Mouse (Mus musculus) hindbrain, embryonic 12.5 days (tissue): ENCODE results near the gene Supv3l1. TPM values are rescaled to one million over a fixed set of nuclear protein-coding genes. Genes with fewer than 3 reads are reported as not detected.
"Not testable (repeated sequence)": the region's sequence is repeated elsewhere in the genome, so short reads cannot be mapped to it uniquely, and the experiment has no call there.

Experiments used
- ATAC-seq: fragments of 200-750 bp; cut with Nextera tagmentation; 2 replicates; pipeline ENCODE4 v1.8.0; 2017; ENCODE audit warnings: moderate TSS enrichment; ENCODE audit not compliant: low FRiP score
- H3K27ac ChIP-seq: fragments of 300-500 bp; sonication (generic); 2 replicates; pipeline ENCODE4 v1.5.1; 2016; ENCODE audit warnings: mild to moderate bottlenecking
- H3K27me3 ChIP-seq: fragments of 300-500 bp; sonication (generic); 2 replicates; pipeline ENCODE4 v1.6.1; 2016; ENCODE audit warnings: mild to moderate bottlenecking
- H3K36me3 ChIP-seq: fragments of 300-500 bp; sonication (generic); 2 replicates; pipeline ENCODE4 v1.6.1; 2016; ENCODE audit warnings: mild to moderate bottlenecking
- H3K4me1 ChIP-seq: fragments of 300-500 bp; sonication (generic); 2 replicates; pipeline ENCODE4 v1.6.1; 2016
- H3K4me2 ChIP-seq: fragments of 300-500 bp; sonication (generic); replicated peaks from 2 replicates; pipeline ENCODE4 v1.6.1; 2016; ENCODE audit warnings: mild to moderate bottlenecking
- H3K4me3 ChIP-seq: fragments of 300-500 bp; sonication (generic); 2 replicates; pipeline ENCODE4 v1.5.1; 2016; ENCODE audit warnings: mild to moderate bottlenecking
- H3K9ac ChIP-seq: fragments of 300-500 bp; sonication (generic); 2 replicates; pipeline ENCODE4 v1.6.1; 2016; ENCODE audit warnings: mild to moderate bottlenecking, moderate library complexity
- H3K9me3 ChIP-seq: fragments of 300-500 bp; sonication (generic); replicated peaks from 2 replicates; pipeline ENCODE4 v1.6.1; 2016; ENCODE audit warnings: mild to moderate bottlenecking
- WGBS: fragments of 180-500 bp; shearing (Covaris S2); methylation state at CpG from one replicate; pipeline ENCODE4 v1.1.7; 2016; 5-methylcytosine and 5-hydroxymethylcytosine counted together
- polyA plus RNA-seq: library from polyadenylated mRNA; unstranded; fragments of >200 nt; fragmentation: Nextera tagmentation; extraction: Ambion mirVana; gene quantifications from 2 replicates; pipeline ENCODE4 v1.2.1, GENCODE M21; 2016

The Supv3l1 gene
- polyA plus RNA-seq, 1 experiment from 2014 or later: 24.3 TPM

DNA sequence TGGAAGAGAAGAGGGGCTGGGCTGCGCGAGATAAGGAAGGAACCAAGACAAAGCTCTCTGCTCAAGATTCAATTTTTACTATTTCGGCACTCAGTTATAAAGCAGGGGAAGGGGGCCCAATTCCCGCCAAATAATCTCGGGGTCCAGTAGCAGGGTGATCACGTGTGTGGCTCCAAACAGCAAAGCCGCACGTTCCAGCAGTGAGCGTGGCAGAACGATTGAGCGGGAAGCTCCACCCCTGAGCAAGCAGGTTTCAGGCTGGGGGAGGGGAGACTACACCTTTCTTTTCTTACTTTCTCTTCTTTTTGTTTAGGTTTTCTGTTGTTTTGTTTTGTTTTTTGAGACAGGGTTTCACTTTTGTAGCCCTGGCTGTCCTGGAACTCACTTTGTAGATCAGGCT lies 2.5 kb upstream of the Supv3l1 start:
- ATAC-seq, H3K4me3 ChIP-seq, H3K9ac ChIP-seq, H3K27ac ChIP-seq, H3K4me2 ChIP-seq, H3K9me3 ChIP-seq, H3K27me3 ChIP-seq: not testable (repeated sequence)
- H3K4me1 ChIP-seq: peaks cover 20% of the 10 kb centered on the region
- WGBS: 72% methylated on average over 11 of the region's 11 CpGs
- H3K36me3 ChIP-seq: peaks cover 22% of the 10 kb centered on the region

DNA sequence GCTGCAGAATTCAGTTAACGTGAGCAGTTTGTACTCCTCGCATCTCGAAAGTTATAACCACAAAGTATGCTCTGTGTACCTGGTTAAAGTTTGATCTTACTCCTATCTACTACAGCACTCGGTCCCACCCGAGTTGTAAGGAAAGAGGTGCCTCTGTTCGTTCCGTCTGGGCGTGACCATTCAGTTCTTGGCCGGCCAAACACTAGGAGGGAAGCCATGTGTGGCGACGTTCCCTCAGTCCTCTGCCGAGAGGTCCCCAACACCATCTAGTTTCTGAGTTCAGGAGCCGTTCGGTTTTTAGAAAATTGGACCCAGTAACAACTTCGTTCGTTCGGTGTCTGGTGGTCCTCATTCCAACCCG lies 722 bp upstream of the Supv3l1 start:
- peak overlapping the region; percentile 77 for H3K4me2 ChIP-seq
- peak overlapping the region; percentile 95 for H3K9ac ChIP-seq
- peak overlapping the region; percentile 87 for H3K4me3 ChIP-seq
- H3K27me3 ChIP-seq: no peaks in the 10 kb centered on the region
- peak; percentile 33 for ATAC-seq
- peaks cover 23% of the 10 kb centered on the region for H3K36me3 ChIP-seq
- H3K27ac ChIP-seq: peak overlapping the region; percentile 78; the same call in 1 of the 2 replicates
- no peaks in the 10 kb centered on the region for H3K9me3 ChIP-seq
- 39% methylated on average over 18 of the region's 18 CpGs for WGBS
- peaks cover 20% of the 10 kb centered on the region for H3K4me1 ChIP-seq

- H3K27ac ChIP-seq: no peak overlapping the region
- H3K4me2 ChIP-seq: no peak overlapping the region
- peaks cover 74% of the 10 kb centered on the region for H3K36me3 ChIP-seq
- H3K9me3 ChIP-seq: no peaks in the 10 kb centered on the region
- no peak for ATAC-seq
- no peaks in the 10 kb centered on the region for H3K4me1 ChIP-seq
- 95% methylated on average over 5 of the region's 5 CpGs for WGBS
- no peak overlapping the region for H3K9ac ChIP-seq
- H3K4me3 ChIP-seq: no peak overlapping the region
- no peaks in the 10 kb centered on the region for H3K27me3 ChIP-seq
These were observed 19.1 kb downstream of the Supv3l1 start for GRCm38 (mm10) chr10:62430427-62430826.

DNA sequence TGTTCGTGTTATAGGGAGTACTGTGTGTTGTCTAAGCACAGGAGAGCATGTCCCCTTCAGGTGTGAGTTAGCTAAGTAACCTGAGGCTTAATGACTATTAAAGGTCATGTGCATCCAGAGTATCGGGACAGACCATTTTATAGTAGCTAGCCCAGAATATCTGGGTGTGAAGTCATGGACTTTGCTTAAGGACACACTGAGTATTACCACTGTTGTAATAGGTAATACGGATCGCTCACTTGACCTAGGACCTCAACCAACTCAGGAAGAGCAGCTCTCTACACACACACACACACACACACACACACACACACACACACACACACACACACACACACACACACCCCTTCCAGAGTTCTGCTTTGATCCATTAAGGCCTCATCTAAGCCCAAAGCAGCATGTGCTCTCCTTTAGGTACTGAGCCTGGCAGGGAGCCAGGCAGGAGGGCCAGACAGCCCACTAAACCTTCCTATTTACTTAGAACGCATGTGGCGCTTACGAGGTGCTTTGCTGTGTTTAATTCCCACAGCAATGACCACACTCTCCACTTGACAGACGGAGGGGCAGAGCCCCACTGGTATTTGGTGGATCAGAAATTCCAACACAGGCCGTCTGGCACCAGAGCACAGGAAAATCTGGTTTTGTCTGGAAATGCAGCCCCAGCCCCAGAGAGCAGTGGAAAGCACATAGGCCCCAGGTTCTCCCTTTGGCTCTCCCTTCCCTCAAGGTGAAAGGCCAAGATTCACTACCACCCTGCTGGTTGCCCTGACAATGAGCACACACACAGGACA lies 24.3 kb downstream of the Supv3l1 start:
- H3K9me3 ChIP-seq: no peaks in the 10 kb centered on the region
- H3K4me2 ChIP-seq: no peak overlapping the region
- H3K4me3 ChIP-seq: no peak overlapping the region
- no peaks in the 10 kb centered on the region for H3K4me1 ChIP-seq
- H3K27ac ChIP-seq: peak overlapping the region; percentile 30; the same call in 1 of the 2 replicates
- H3K36me3 ChIP-seq: peaks cover 27% of the 10 kb centered on the region
- WGBS: 53% methylated on average over 9 of the region's 9 CpGs
- H3K27me3 ChIP-seq: no peaks in the 10 kb centered on the region
- no peak overlapping the region for H3K9ac ChIP-seq
- no peak for ATAC-seq

GRCm38 (mm10) chr10:62422255-62422654 lies 27.3 kb downstream of the Supv3l1 start, which contains the start of gene Hkdc1:
Gene Hkdc1, minus strand, starts transcription at chr10:62422491.
- no peak within 1 kb of the TSS for H3K4me3 ChIP-seq
- 49% methylated on average over 15 of the region's 15 CpGs for WGBS
- H3K4me2 ChIP-seq: no peak within 1 kb of the TSS
- no peak for ATAC-seq
- no peak within 1 kb of the TSS for H3K9ac ChIP-seq
- no peaks in the 10 kb centered on the region for H3K9me3 ChIP-seq
- no peaks in the 10 kb centered on the region for H3K36me3 ChIP-seq
- H3K27me3 ChIP-seq: peaks cover 3% of the 10 kb centered on the region; the same call in 1 of the 2 replicates
- peaks cover 4% of the 10 kb centered on the region; the same call in 1 of the 2 replicates for H3K4me1 ChIP-seq
- H3K27ac ChIP-seq: no peak within 1 kb of the TSS

GRCm38 (mm10) chr10:62421127-62421526 lies 28.4 kb downstream of the Supv3l1 start:
- Histone ChIP-seq H3K4me2 (no peak overlapping the region), H3K9ac (no peak overlapping the region), H3K27me3 (peaks cover 3% of the 10 kb centered on the region; the same call in 1 of the 2 replicates), H3K4me1 (peaks cover 4% of the 10 kb centered on the region; the same call in 1 of the 2 replicates), H3K27ac (no peak overlapping the region), H3K9me3 (no peaks in the 10 kb centered on the region), H3K36me3 (no peaks in the 10 kb centered on the region), H3K4me3 (no peak overlapping the region)
- WGBS: 87% methylated on average over 3 of the region's 3 CpGs
- ATAC-seq: no peak

DNA sequence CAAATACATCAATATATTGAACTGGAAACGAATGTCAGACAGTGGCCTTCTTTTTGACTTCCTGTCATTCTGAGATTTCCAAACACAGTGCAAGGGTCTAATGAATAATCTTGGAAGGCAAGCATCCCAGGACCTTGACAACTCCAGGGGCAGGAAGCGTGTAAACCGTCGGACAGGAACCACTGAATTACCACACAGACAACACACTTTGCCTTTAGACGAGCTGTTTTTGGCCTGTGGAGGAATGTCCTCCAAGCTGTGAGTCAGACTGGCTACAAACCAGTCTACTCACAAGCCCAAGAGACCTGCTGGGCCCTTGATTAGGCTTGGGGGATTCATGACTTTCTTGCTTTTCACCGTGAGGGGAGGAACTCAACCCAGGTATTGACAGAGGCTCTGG lies 29.1 kb downstream of the Supv3l1 start:
- 81% methylated on average over 6 of the region's 6 CpGs for WGBS
- H3K9ac ChIP-seq: no peak overlapping the region
- ATAC-seq: no peak

GRCm38 (mm10) chr10:62419422-62419821 lies 30.1 kb downstream of the Supv3l1 start:
- H3K4me2 ChIP-seq: no peak overlapping the region
- WGBS: 87% methylated on average over 5 of the region's 5 CpGs
- no peak for ATAC-seq
- no peak overlapping the region for H3K27ac ChIP-seq
- no peak overlapping the region for H3K4me3 ChIP-seq
- no peak overlapping the region for H3K9ac ChIP-seq
- H3K4me1 ChIP-seq: peaks cover 4% of the 10 kb centered on the region; the same call in 1 of the 2 replicates
- H3K36me3 ChIP-seq: no peaks in the 10 kb centered on the region
- H3K27me3 ChIP-seq: peaks cover 3% of the 10 kb centered on the region; the same call in 1 of the 2 replicates
- H3K9me3 ChIP-seq: no peaks in the 10 kb centered on the region

More for the DNA sequence above, 29.1 kb downstream of the Supv3l1 start:
- Histone ChIP-seq H3K27ac (no peak overlapping the region), H3K4me1 (peaks cover 4% of the 10 kb centered on the region; the same call in 1 of the 2 replicates), H3K4me2 (no peak overlapping the region), H3K36me3 (no peaks in the 10 kb centered on the region), H3K4me3 (no peak overlapping the region), H3K9me3 (no peaks in the 10 kb centered on the region), H3K27me3 (peaks cover 3% of the 10 kb centered on the region; the same call in 1 of the 2 replicates)

DNA sequence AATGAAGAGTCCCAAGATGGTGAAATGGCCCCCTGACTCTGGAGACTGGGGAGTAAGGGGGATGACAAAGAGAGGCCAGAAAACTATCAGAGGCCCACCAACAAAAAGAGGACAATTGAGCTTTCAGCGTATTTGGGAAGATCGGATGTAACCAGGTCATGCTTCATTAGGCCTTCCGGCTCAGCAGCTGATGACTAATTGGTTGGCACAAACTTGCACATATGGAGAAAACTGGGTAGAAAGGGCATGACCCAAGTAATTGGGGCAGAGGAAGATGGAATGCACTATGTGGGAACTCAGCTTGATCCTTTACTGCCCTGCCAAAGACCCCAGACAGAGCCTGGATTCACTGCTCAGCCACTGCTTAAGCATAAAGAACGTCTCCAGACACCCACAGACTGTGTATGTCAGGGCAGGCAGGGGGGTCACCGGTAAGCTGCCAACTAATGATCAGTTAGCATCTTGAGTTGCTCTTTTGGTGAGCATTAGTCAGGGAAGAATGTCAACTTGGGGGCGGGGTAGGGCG lies 30.6 kb downstream of the Supv3l1 start:
- Histone ChIP-seq H3K4me2 (no peak overlapping the region), H3K9ac (no peak overlapping the region), H3K4me1 (peaks cover 4% of the 10 kb centered on the region; the same call in 1 of the 2 replicates), H3K27ac (no peak overlapping the region), H3K4me3 (no peak overlapping the region), H3K27me3 (peaks cover 3% of the 10 kb centered on the region; the same call in 1 of the 2 replicates), H3K36me3 (no peaks in the 10 kb centered on the region), H3K9me3 (no peaks in the 10 kb centered on the region)
- no peak for ATAC-seq
- whole genome bisulfite sequencing: 52% methylated on average over 7 of the region's 7 CpGs

DNA sequence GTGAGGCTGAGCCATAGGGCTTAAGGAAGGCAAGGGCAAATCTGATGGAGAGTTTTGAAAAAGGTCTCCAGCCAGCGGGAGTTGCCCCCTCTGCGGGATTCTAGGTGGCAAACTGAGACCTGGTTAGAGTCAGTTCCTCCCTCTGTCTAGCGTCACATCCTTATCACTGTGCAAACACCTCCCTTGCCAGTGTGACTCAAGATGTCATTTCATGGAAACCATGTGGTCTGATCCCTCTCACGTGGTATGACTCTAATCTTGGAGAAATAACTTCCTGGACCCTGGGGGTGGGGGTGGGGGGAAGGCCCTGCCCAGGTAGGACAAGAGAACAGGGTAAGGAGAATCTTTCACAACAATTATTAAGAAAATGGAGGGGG lies 35.9 kb downstream of the Supv3l1 start:
- H3K9ac ChIP-seq: no peak overlapping the region
- peaks cover 3% of the 10 kb centered on the region; the same call in 1 of the 2 replicates for H3K27me3 ChIP-seq
- no peak overlapping the region for H3K4me3 ChIP-seq
- no peaks in the 10 kb centered on the region for H3K9me3 ChIP-seq
- 49% methylated on average over 4 of the region's 4 CpGs for WGBS
- no peak overlapping the region for H3K4me2 ChIP-seq
- no peaks in the 10 kb centered on the region for H3K36me3 ChIP-seq
- no peak for ATAC-seq
- peaks cover 4% of the 10 kb centered on the region; the same call in 1 of the 2 replicates for H3K4me1 ChIP-seq
- H3K27ac ChIP-seq: no peak overlapping the region

DNA sequence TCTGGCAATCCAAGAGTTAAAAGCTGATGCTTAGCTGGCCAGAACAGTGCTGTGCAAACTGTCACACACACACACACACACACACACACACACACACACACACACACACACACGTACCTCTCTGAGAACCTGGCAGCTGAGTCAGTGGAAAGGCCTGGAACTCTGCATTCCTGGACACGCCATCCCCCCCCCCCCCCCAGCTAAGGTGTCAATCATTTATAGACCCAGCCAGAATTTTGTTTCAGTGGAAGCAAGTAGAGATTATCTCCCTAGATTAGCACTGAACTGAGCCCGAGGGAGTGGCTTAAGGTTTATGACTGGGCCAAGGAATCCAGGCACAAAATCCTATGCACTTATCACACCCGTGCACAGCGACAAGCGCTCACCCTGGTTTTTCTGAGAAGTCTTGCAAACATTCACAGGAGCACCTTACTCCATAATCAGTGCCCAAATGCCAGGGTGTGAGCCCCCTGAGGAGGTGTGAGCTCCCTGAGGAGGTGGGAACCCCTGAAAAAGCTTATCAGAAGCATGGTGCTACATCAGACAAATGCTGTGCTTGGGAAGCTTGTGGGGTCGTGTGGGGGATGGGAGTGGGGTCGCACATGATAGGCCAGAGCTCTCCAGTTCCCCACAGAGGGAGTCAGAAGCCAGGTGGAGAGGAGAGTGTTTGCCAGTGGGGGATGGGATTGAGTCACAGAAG lies 36.5 kb downstream of the Supv3l1 start:
- Histone ChIP-seq H3K27ac (no peak overlapping the region), H3K4me2 (no peak overlapping the region), H3K9ac (no peak overlapping the region), H3K27me3 (peaks cover 3% of the 10 kb centered on the region; the same call in 1 of the 2 replicates), H3K36me3 (no peaks in the 10 kb centered on the region), H3K9me3 (no peaks in the 10 kb centered on the region), H3K4me1 (peaks cover 4% of the 10 kb centered on the region; the same call in 1 of the 2 replicates), H3K4me3 (no peak overlapping the region)
- no peak for ATAC-seq
- WGBS: 41% methylated on average over 8 of the region's 8 CpGs
